Mouse (Mus musculus): ENCODE data around the gene Rab5a. TPM values are rescaled to one million over a fixed set of nuclear protein-coding genes. Genes with fewer than 3 reads are reported as not detected.

Gene Rab5a
- total RNA-seq (2017): 120 to 166 TPM (median 155 TPM) in 3 replicates

GRCm38 (mm10) chr17:53478858-53479603 lies at the start of gene Rab5a:
Gene Rab5a, plus strand, starts transcription at chr17:53479234.
- ATAC-seq (replicated peaks; ENCODE audit: insufficient number of reproducible peaks, low FRiP score, low TSS enrichment, poor library complexity, severe bottlenecking): peak; percentile 92

GRCm38 (mm10) chr17:53456152-53456551 lies 22.9 kb upstream of the Rab5a start:
- no peak for ATAC-seq (replicated peaks; ENCODE audit: insufficient number of reproducible peaks, low FRiP score, low TSS enrichment, poor library complexity, severe bottlenecking)

- no peak for ATAC-seq (replicated peaks; ENCODE audit: insufficient number of reproducible peaks, low FRiP score, low TSS enrichment, poor library complexity, severe bottlenecking)
Observed at GRCm38 (mm10) chr17:53456742-53457141, 22.3 kb upstream of the Rab5a start.

GRCm38 (mm10) chr17:53462603-53463495 lies 16.2 kb upstream of the Rab5a start, which contains the start of gene Efhb:
Gene Efhb, minus strand, starts transcription at chr17:53463321.
- ATAC-seq (replicated peaks; ENCODE audit: insufficient number of reproducible peaks, low FRiP score, low TSS enrichment, poor library complexity, severe bottlenecking): peak; percentile 80

GRCm38 (mm10) chr17:53463496-53463840 lies 15.6 kb upstream of the Rab5a start:
- no peak for ATAC-seq (replicated peaks; ENCODE audit: insufficient number of reproducible peaks, low FRiP score, low TSS enrichment, poor library complexity, severe bottlenecking)

GRCm38 (mm10) chr17:53465569-53465968 lies 13.5 kb upstream of the Rab5a start:
- ATAC-seq (replicated peaks; ENCODE audit: insufficient number of reproducible peaks, low FRiP score, low TSS enrichment, poor library complexity, severe bottlenecking): no peak

- ATAC-seq (replicated peaks; ENCODE audit: insufficient number of reproducible peaks, low FRiP score, low TSS enrichment, poor library complexity, severe bottlenecking): no peak
Observed at GRCm38 (mm10) chr17:53468697-53469096, 10.3 kb upstream of the Rab5a start.

- no peak for ATAC-seq (replicated peaks; ENCODE audit: insufficient number of reproducible peaks, low FRiP score, low TSS enrichment, poor library complexity, severe bottlenecking)
Observed at GRCm38 (mm10) chr17:53478066-53478857, 772 bp upstream of the Rab5a start.

GRCm38 (mm10) chr17:53479604-53480041 lies 589 bp downstream of the Rab5a start:
- peak; percentile 7; the same call in 1 of the 2 replicates for ATAC-seq (replicated peaks; ENCODE audit: insufficient number of reproducible peaks, low FRiP score, low TSS enrichment, poor library complexity, severe bottlenecking)

GRCm38 (mm10) chr17:53480433-53480832 lies 1.4 kb downstream of the Rab5a start:
- ATAC-seq (replicated peaks; ENCODE audit: insufficient number of reproducible peaks, low FRiP score, low TSS enrichment, poor library complexity, severe bottlenecking): no peak

GRCm38 (mm10) chr17:53488291-53489006 lies 9.4 kb downstream of the Rab5a start:
- ATAC-seq (replicated peaks; ENCODE audit: insufficient number of reproducible peaks, low FRiP score, low TSS enrichment, poor library complexity, severe bottlenecking): peak; percentile 94

- no peak for ATAC-seq (replicated peaks; ENCODE audit: insufficient number of reproducible peaks, low FRiP score, low TSS enrichment, poor library complexity, severe bottlenecking)
Observed at GRCm38 (mm10) chr17:53489007-53489378, 10.0 kb downstream of the Rab5a start.

- no peak for ATAC-seq (replicated peaks; ENCODE audit: insufficient number of reproducible peaks, low FRiP score, low TSS enrichment, poor library complexity, severe bottlenecking)
Observed at GRCm38 (mm10) chr17:53502966-53503365, 23.9 kb downstream of the Rab5a start.

GRCm38 (mm10) chr17:53512311-53512951 lies 33.4 kb downstream of the Rab5a start:
- no peak for ATAC-seq (replicated peaks; ENCODE audit: insufficient number of reproducible peaks, low FRiP score, low TSS enrichment, poor library complexity, severe bottlenecking)

- no peak for ATAC-seq (replicated peaks; ENCODE audit: insufficient number of reproducible peaks, low FRiP score, low TSS enrichment, poor library complexity, severe bottlenecking)
Observed at GRCm38 (mm10) chr17:53519364-53519763, 40.3 kb downstream of the Rab5a start.

- no peak; the same call in 1 of the 2 replicates for ATAC-seq (replicated peaks; ENCODE audit: insufficient number of reproducible peaks, low FRiP score, low TSS enrichment, poor library complexity, severe bottlenecking)
Observed at GRCm38 (mm10) chr17:53520509-53520908, 41.5 kb downstream of the Rab5a start.

GRCm38 (mm10) chr17:53528034-53528433 lies 49.0 kb downstream of the Rab5a start:
- no peak for ATAC-seq (replicated peaks; ENCODE audit: insufficient number of reproducible peaks, low FRiP score, low TSS enrichment, poor library complexity, severe bottlenecking)

GRCm38 (mm10) chr17:53531160-53531559 lies 52.1 kb downstream of the Rab5a start:
- no peak for ATAC-seq (replicated peaks; ENCODE audit: insufficient number of reproducible peaks, low FRiP score, low TSS enrichment, poor library complexity, severe bottlenecking)

Measured in monocyte, adult 5-6 weeks (primary cell).